Comparison of ENCODE assay signal across 14 mouse cellular contexts in the genomic region with DNA sequence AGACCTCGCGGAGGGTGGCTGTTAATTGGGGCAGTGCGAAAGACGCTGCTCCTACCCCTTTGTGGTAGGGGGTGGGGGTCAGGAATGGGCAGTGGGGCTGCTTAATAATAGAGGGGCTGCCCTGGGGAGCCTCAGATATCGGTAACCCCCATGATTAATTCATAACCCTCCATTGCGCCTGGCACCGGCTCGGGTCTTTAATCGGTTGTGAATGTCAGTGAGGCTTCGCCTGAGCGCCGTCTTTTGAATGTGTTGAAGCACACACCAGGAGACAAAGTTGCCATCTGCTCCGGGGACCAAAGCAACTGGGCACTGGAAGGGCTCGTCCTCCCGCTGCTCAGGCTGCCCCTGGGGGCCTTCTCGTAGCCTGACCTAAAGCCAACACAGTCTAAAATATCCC.
DNase-seq lines count a peak whose midpoint lies in the region; ATAC-seq lines count a peak whose summit lies in the region.
"Had no signal": no experiment of that assay in that cellular context is flagged by ENCODE, and none has a peak within 500 bp of the region (broad histone marks: within the 10 kb centered on the region; RNA-seq: fewer than 3 reads in every experiment).

No protein-coding gene starts in this region.

- no peak overlapping the region for H3K9ac ChIP-seq in forebrain, embryonic 11.5 days (ENCODE audit: low read length)
- no peak overlapping the region for H3K9ac ChIP-seq in midbrain, embryonic 15.5 days
- H3K9ac ChIP-seq: heart, embryonic 13.5 days; stomach, embryonic 15.5 days had no signal

- H3K27ac ChIP-seq in forebrain, embryonic 11.5 days (ENCODE audit: low read depth, low read length) = 0 out of 2 replicates have a peak overlapping the region, but pooled peaks have one; percentile 4
- H3K27ac ChIP-seq in limb, embryonic 10.5 days = peak overlapping the region; percentile 86
- H3K27ac ChIP-seq in midbrain, embryonic 15.5 days = 0 out of 2 replicates have a peak overlapping the region, but pooled peaks have one; percentile 41
- H3K27ac ChIP-seq: heart, embryonic 13.5 days; stomach, embryonic 15.5 days had no signal

- H3K4me2 ChIP-seq in forebrain, embryonic 11.5 days (ENCODE audit: low read depth, low read length, severe bottlenecking) = peak overlapping the region; percentile 21; the same call in 1 of the 2 replicates
- no peak overlapping the region; the same call in 1 of the 2 replicates for H3K4me2 ChIP-seq in midbrain, embryonic 15.5 days
- H3K4me2 ChIP-seq: heart, embryonic 13.5 days; stomach, embryonic 15.5 days had no signal

- intact Hi-C loops in left cerebral cortex, postnatal 4 days (cut with DNase I) = no loop called here
- intact Hi-C loops in left cerebral cortex, postnatal 10 days (cut with DNase I) = loop anchor here (5.0 to 10.0 kb wide), 2 partner anchors 136 to 197 kb away; no protein-coding TSS in a partner anchor

- peak; percentile 16; the same call in 1 of the 2 replicates for ATAC-seq in forebrain, embryonic 11.5 days (replicated peaks; ENCODE audit: low FRiP score)
- no peak; the same call in 1 of the 2 replicates for ATAC-seq in midbrain, embryonic 15.5 days (replicated peaks)

- DNase-seq in left cerebral cortex, postnatal 4 days = peak; percentile 47
- no peak for DNase-seq in left cerebral cortex, postnatal 10 days (ENCODE audit: extremely low spot score in 1 of 2, low spot score in 2 of 2)
- no peak for DNase-seq in forebrain, embryonic 11.5 days (ENCODE audit: low spot score)
- DNase-seq in limb, embryonic 10.5 days (ENCODE audit: low spot score) = no peak
- no peak for DNase-seq in right cerebral cortex, adult 2 months (ENCODE audit: low spot score in 2 of 2)
- DNase-seq in adrenal gland, postnatal 14 days = no peak
- DNase-seq in urinary bladder, adult 18-20 months (ENCODE audit: low spot score in 2 of 2) = no peak
- DNase-seq: cerebellum, adult 9-11 months; kidney, postnatal 14 days; lung, postnatal 36 days had no signal

- 8% methylated on average over 16 of the region's 16 CpGs for WGBS in forebrain, embryonic 11.5 days
- 5% methylated on average over 16 of the region's 16 CpGs for WGBS in limb, embryonic 10.5 days
- WGBS in midbrain, embryonic 15.5 days = 6% methylated on average over 16 of the region's 16 CpGs

- H3K4me3 ChIP-seq in forebrain, embryonic 11.5 days (ENCODE audit: low read depth, low read length) = no peak overlapping the region
- H3K4me3 ChIP-seq in limb, embryonic 10.5 days = no peak overlapping the region
- no peak overlapping the region for H3K4me3 ChIP-seq in midbrain, embryonic 15.5 days
- H3K4me3 ChIP-seq: heart, embryonic 13.5 days; stomach, embryonic 15.5 days had no signal

- H3K9me3 ChIP-seq in forebrain, embryonic 11.5 days (ENCODE audit: control insufficient read depth, low read length) = no peaks in the 10 kb centered on the region
- no peaks in the 10 kb centered on the region for H3K9me3 ChIP-seq in limb, embryonic 10.5 days (replicated peaks)
- H3K9me3 ChIP-seq in midbrain, embryonic 15.5 days = no peaks in the 10 kb centered on the region
- H3K9me3 ChIP-seq: heart, embryonic 13.5 days; stomach, embryonic 15.5 days had no signal

- peaks cover 64% of the 10 kb centered on the region for H3K27me3 ChIP-seq in forebrain, embryonic 11.5 days (ENCODE audit: control insufficient read depth, insufficient read depth, low read length)
- H3K27me3 ChIP-seq in limb, embryonic 10.5 days (ENCODE audit: low read depth, poor library complexity, severe bottlenecking) = peaks cover 100% of the 10 kb centered on the region
- H3K27me3 ChIP-seq in midbrain, embryonic 15.5 days (replicated peaks) = peaks cover 34% of the 10 kb centered on the region
- H3K27me3 ChIP-seq: CH12.LX had no signal

- H3K4me1 ChIP-seq in forebrain, embryonic 11.5 days (replicated peaks; ENCODE audit: control insufficient read depth, insufficient read depth, low read length) = peaks cover 18% of the 10 kb centered on the region
- peaks cover 90% of the 10 kb centered on the region for H3K4me1 ChIP-seq in limb, embryonic 10.5 days
- peaks cover 50% of the 10 kb centered on the region for H3K4me1 ChIP-seq in midbrain, embryonic 15.5 days

- no peaks in the 10 kb centered on the region for H3K36me3 ChIP-seq in forebrain, embryonic 11.5 days (ENCODE audit: control insufficient read depth, insufficient read depth, low read length)
- no peaks in the 10 kb centered on the region for H3K36me3 ChIP-seq in limb, embryonic 10.5 days
- no peaks in the 10 kb centered on the region for H3K36me3 ChIP-seq in midbrain, embryonic 15.5 days (replicated peaks)
- H3K36me3 ChIP-seq: heart, embryonic 13.5 days; stomach, embryonic 15.5 days had no signal

Comparison
In these comparisons a context has a peak if more than half of its experiments do, and no peak if none do; other contexts are left out.
1. H3K27ac ChIP-seq: peak in every context shown above with its lines; median percentile 86 in limb, embryonic 10.5 days; 41 in midbrain, embryonic 15.5 days; 4 in forebrain, embryonic 11.5 days.